Comparison of ENCODE assay signal across 9 mouse cellular contexts in genomic region chr16:85415415-85415814, GRCm38 (mm10).
DNase-seq lines count a peak whose midpoint lies in the region; ATAC-seq and TF ChIP-seq lines count a peak whose summit lies in the region.
"Had no signal": no experiment of that assay in that cellular context is flagged by ENCODE, and none has a peak within 500 bp of the region (broad histone marks: within the 10 kb centered on the region; RNA-seq: fewer than 3 reads in every experiment).

No protein-coding gene starts in this region.

- H3K9me3 ChIP-seq in heart, embryonic 12.5 days (replicated peaks), result no peaks in the 10 kb centered on the region
- H3K9me3 ChIP-seq in neural tube, embryonic 15.5 days (replicated peaks), result no peaks in the 10 kb centered on the region
- H3K9me3 ChIP-seq: liver, embryonic 15.5 days had no signal

- TF ChIP-seq CTCF in thymus, adult 2 months (IDR thresholded peaks at IDR 0.05; ENCODE audit: borderline replicate concordance, control insufficient read depth, extremely low read depth, insufficient read depth, low read length, poor library complexity), result no peak

- 88% methylated on average over 3 of the region's 3 CpGs for WGBS in heart, embryonic 12.5 days
- 84% methylated on average over 3 of the region's 3 CpGs for WGBS in neural tube, embryonic 15.5 days
- 91% methylated on average over 3 of the region's 3 CpGs for WGBS in thymus, adult 2 months

- H3K4me2 ChIP-seq in heart, embryonic 12.5 days, result no peak overlapping the region
- H3K4me2 ChIP-seq in neural tube, embryonic 15.5 days, result no peak overlapping the region
- H3K4me2 ChIP-seq: liver, embryonic 15.5 days had no signal

- intact Hi-C loops in left cerebral cortex, postnatal 25 days (cut with DNase I), result no loop called here

- peak; percentile 96 for DNase-seq in heart, adult 11 months
- no peak for DNase-seq in neural tube, embryonic 10.5 days (ENCODE audit: extremely low spot score, low spot score)
- DNase-seq in cerebellum, postnatal 25 days, result peak; percentile 90 to 93
- DNase-seq in ovary, postnatal 36 days (ENCODE audit: low spot score), result peak; percentile 61
- no peak for DNase-seq in left cerebral cortex, postnatal 25 days (ENCODE audit: low spot score in 2 of 2)
- no peak for DNase-seq in thymus, adult 2 months

- no peak overlapping the region for H3K27ac ChIP-seq in heart, embryonic 12.5 days (ENCODE audit: poor library complexity, severe bottlenecking)
- H3K27ac ChIP-seq in neural tube, embryonic 15.5 days (replicated peaks), result no peak overlapping the region
- no peak overlapping the region for H3K27ac ChIP-seq in thymus, adult 2 months (ENCODE audit: control insufficient read depth, insufficient read depth, low read length)
- H3K27ac ChIP-seq: liver, embryonic 15.5 days had no signal

- TF ChIP-seq POLR2A in thymus, adult 2 months (IDR thresholded peaks at IDR 0.05; ENCODE audit: control insufficient read depth, extremely low read depth, insufficient read depth, low read length, poor library complexity), result no peak

- H3K9ac ChIP-seq in heart, embryonic 12.5 days, result no peak overlapping the region
- H3K9ac ChIP-seq in neural tube, embryonic 15.5 days (replicated peaks), result no peak overlapping the region
- H3K9ac ChIP-seq: liver, embryonic 15.5 days had no signal

- H3K36me3 ChIP-seq in heart, embryonic 12.5 days, result no peaks in the 10 kb centered on the region
- no peaks in the 10 kb centered on the region for H3K36me3 ChIP-seq in neural tube, embryonic 15.5 days
- no peaks in the 10 kb centered on the region for H3K36me3 ChIP-seq in thymus, adult 2 months (ENCODE audit: control insufficient read depth, insufficient read depth, low read length)
- H3K36me3 ChIP-seq: liver, embryonic 15.5 days had no signal

- no peak for ATAC-seq in heart, embryonic 12.5 days (ENCODE audit: insufficient number of reproducible peaks, low FRiP score)
- ATAC-seq in neural tube, embryonic 15.5 days (ENCODE audit: low FRiP score), result peak; percentile 38; the same call in 1 of the 2 replicates

- H3K27me3 ChIP-seq in heart, embryonic 12.5 days (replicated peaks), result no peaks in the 10 kb centered on the region
- H3K27me3 ChIP-seq in neural tube, embryonic 15.5 days (replicated peaks), result no peaks in the 10 kb centered on the region
- no peaks in the 10 kb centered on the region for H3K27me3 ChIP-seq in thymus, adult 2 months (ENCODE audit: control insufficient read depth, insufficient read depth, low read length)
- H3K27me3 ChIP-seq: liver, embryonic 15.5 days had no signal

- H3K4me3 ChIP-seq in heart, embryonic 12.5 days, result no peak overlapping the region
- no peak overlapping the region for H3K4me3 ChIP-seq in neural tube, embryonic 15.5 days (replicated peaks)
- H3K4me3 ChIP-seq in thymus, adult 2 months (ENCODE audit: control insufficient read depth, insufficient read depth, low read length), result no peak overlapping the region
- H3K4me3 ChIP-seq: liver, embryonic 15.5 days had no signal

- no peaks in the 10 kb centered on the region for H3K4me1 ChIP-seq in heart, embryonic 12.5 days (replicated peaks)
- H3K4me1 ChIP-seq in neural tube, embryonic 15.5 days, result no peaks in the 10 kb centered on the region
- H3K4me1 ChIP-seq in thymus, adult 2 months (replicated peaks; ENCODE audit: control insufficient read depth, insufficient read depth, low read length), result no peaks in the 10 kb centered on the region
- H3K4me1 ChIP-seq: liver, embryonic 15.5 days had no signal

Comparison
In these comparisons a context has a peak if more than half of its experiments do, and no peak if none do; other contexts are left out.
1. DNase-seq: peak in heart, adult 11 months (single experiment), cerebellum, postnatal 25 days (2 of 2) and ovary, postnatal 36 days (single experiment); none in neural tube, embryonic 10.5 days (single experiment), left cerebral cortex, postnatal 25 days (0 of 2) and thymus, adult 2 months (single experiment).